Mouse (Mus musculus) embryonic stem cell, embryonic (primary cell): ENCODE measurements around the gene Man1c1.

Experiments
- CTCF ChIA-PET, 4 experiments: fragments of 300-600 bp in 2 of 4; fragments of 350-600 bp in 2 of 4; sonication (Branson Sonifier 250); formaldehyde crosslinking; loops; one replicate each; lab custom pipeline; 2022; ENCODE audit warnings: inconsistent platforms in 2 of 4; lab: Charles Lee
- POLR2A ChIA-PET, 4 experiments: fragments of 300-600 bp in 2 of 4; fragments of 350-600 bp in 2 of 4; sonication (Branson Sonifier 250); formaldehyde crosslinking; loops; one replicate each; lab custom pipeline; 2022; ENCODE audit warnings: antibody characterized with exemption in 4 of 4, inconsistent platforms in 1 of 4; lab: Charles Lee

Man1c1 gene

DNA sequence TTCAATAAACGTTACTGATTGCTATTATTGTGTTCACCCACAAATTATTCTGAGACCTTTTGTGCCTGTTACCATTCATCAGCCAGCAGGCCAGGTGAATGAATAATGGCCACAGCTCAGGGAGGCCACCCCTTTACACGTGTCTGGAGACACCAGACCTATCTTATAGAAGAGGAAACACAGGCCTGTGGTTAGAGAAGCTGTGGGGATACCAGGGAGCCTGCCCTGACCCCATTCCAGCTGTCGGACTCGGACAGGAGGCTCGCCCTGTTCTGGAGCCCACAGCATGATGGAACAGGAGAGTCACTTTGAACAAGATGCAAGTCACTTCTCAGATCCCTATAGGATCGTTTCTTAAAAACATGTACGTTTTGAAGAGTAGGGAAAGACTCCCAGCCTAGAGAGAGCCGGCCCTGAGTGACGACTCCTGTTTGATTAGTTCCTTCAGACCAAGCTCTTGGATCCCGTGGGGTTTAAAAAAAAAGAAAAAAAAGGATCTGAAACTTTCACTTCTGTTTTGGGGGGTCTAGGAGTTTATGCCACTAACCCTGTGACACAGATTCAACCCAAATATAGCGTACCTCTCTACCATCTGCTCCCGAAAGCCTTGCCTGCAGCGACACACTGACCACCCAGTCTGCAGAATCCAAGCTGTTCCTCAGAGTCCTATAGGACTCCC, 85.1 kb downstream of the Man1c1 start:
- POLR2A ChIA-PET: interaction anchor here in 2 of 4 experiments (1.2 to 1.6 kb wide), 3 partner anchors 15 to 34 kb away, joined by 3 to 4 read pairs (median 3); no protein-coding TSS in a partner anchor
- CTCF ChIA-PET: interaction anchor here (0.6 to 1.8 kb wide), 7 partner anchors 13 to 337 kb away, joined by 3 to 9 read pairs (median 3); no protein-coding TSS in a partner anchor

DNA sequence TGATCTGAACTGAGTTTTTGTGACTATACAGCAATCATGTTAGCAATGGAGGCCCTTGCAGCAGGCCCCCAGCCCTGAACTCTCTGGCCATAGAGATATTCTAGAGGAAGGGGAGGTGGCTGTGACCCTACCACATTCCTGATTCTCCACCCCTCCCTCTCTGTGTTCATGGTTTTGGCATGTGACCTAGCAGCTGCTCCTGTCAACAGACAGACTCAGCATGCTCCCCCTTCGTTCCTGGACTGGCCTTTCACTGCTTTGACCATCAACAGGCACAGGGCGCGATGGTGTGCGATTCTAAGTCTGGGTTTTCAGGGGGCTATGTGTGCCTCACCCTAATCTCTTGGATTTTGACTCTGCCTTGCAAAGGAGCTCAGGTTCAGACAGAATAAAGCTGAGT, 86.3 kb downstream of the Man1c1 start:
- ChIA-PET CTCF (interaction anchor here in 3 of 4 experiments (0.6 to 1.8 kb wide), 3 partner anchors 9 to 68 kb away, joined by 3 to 6 read pairs (median 4); no protein-coding TSS in a partner anchor), POLR2A (interaction anchor here in 1 of 4 experiments (0.7 to 1.2 kb wide), 3 partner anchors 26 to 194 kb away, joined by 3 to 8 read pairs (median 3); no protein-coding TSS in a partner anchor)

DNA sequence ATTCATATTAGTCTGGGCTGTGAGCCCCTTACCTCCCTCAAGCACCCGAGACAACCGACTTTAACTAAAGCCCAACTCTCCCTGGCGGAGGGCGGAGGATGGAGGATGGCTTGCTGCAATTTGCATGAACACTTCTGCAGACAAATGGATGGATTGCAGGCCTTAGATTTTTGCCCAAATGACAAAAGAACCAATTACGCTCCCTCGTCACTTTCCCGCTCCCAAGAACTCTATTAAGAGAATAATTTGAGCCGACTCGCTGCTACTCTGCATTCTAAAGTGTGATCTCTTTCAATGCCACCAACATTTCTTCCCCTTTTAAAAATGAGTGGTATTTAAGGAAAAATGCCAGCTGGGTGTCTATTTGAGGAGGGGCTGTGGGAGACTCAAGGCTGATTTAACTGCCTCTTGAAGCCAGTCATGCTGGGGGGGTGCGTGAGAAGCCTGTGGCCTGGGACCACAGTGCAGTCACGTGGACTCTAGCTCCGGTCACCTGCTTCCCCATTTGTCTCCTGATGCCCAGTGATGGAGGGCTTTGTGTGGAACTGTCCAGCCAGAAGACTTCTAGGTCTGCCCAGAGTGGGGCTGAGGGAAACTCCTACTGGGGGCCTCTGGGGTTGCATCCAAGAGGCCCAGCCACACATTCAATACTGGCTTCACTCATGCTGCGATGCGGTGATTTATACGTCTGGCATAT, 88.0 kb downstream of the Man1c1 start:
- ChIA-PET POLR2A (interaction anchor here in 3 of 4 experiments (0.7 to 1.6 kb wide), 4 partner anchors 9 to 639 kb away, joined by 3 to 5 read pairs (median 4); no protein-coding TSS in a partner anchor), CTCF (interaction anchor here in 3 of 4 experiments (0.6 to 1.2 kb wide), 5 partner anchors 10 to 1537 kb away, joined by 3 to 4 read pairs (median 3); no protein-coding TSS in a partner anchor)

DNA sequence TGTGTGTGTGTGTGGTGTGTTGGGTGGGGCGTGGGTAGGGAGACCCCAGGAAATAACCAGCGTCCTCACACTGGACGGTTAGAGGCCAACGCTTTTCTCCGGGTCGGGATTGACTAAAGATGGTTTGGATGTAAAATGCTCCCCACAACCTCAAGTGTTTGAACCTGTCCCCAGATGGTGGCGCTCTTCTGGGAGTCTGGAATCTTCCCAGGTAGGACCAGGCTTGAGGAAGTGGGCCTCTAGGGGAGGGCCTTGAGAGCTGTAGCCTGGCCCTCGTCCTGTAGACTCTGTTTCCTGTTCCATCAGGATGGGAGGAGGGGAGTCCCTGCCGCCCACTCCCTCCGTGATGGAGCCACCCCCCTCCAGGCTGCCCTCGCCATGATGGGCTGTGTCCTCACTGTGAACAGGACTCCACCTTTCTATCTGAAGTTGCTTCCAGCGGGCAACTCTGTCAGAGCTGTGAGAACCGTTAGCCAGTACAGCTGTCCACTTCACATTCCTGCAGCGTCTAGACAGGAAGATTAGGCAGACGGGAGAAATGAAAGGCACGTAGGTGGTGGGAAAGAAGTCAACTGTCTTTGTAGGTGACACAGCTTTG, 91.9 kb downstream of the Man1c1 start:
- POLR2A ChIA-PET: interaction anchor here in 2 of 4 experiments (0.7 to 1.4 kb wide), 2 partner anchors 40 to 85 kb away, joined by 4 read pairs; no protein-coding TSS in a partner anchor
- CTCF ChIA-PET: interaction anchor here (0.5 to 1.2 kb wide), 10 partner anchors 23 to 799 kb away, joined by 3 to 7 read pairs (median 3); no protein-coding TSS in a partner anchor

DNA sequence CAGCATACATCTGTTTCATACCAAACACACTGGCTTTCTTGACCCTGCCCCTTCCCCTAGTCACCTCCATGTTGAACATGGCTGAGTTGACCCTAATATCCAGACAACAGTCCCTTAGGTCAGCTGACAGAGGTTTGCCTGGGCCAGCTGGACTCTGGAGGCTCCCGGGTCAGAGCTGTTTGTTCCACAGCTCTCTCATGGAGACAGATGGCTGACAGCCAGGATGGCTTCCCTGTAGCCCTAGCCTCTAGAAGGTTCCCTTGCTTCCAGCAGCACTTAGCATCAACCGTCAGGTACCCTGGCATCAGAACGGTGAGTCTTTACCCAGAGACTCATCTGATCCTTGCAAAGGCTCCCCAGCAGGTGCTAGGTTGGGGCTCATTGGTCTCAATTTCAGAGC, 93.5 kb downstream of the Man1c1 start:
- POLR2A ChIA-PET: no interaction called here
- CTCF ChIA-PET: interaction anchor here in 1 of 4 experiments (0.6 kb wide), 1 partner anchor 91 kb away, joined by 3 read pairs; no protein-coding TSS in a partner anchor

DNA sequence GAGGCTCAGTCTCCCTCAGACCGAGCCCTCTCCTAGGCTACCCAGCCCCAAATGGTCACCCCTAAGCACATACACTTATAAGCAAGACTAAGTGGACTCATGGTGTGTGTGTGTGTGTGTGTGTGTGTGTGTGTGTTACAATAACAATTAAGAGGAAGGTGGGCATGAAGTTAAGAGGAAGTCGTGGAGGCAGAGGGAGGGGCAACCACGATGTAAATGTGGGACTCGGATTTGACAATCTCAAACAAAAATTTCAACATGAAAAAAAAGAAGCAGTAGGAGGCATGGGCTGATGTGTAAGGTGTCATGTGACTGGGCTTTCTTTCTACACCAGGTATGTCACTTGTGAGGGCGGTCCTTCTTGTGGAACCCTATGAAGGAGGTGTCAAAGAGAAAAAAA, 96.4 kb downstream of the Man1c1 start:
- POLR2A ChIA-PET: no interaction called here
- CTCF ChIA-PET: interaction anchor here in 1 of 4 experiments (0.7 kb wide), 1 partner anchor 186 kb away, joined by 3 read pairs; no protein-coding TSS in a partner anchor

DNA sequence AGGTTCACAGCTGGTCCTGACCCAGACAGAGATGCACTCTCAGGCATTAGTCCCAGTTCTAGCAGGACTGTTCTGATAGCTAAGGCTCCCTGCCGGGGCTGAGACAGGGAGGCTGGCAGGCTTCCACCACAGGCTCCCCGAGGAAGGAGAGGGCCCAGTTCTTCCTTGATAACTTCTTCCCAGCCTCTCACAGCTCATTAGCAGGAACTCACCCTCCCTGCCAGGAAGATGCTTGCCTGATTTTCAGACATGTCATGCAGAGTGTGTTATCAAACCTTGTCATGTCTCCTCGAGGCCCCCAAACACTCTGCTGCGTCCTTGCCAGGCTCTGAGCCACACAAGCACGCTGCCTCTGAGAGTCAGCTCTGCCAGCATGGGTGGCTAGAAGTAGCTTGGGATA, 98.0 kb downstream of the Man1c1 start:
- ChIA-PET POLR2A (interaction anchor here in 2 of 4 experiments (1.1 to 1.3 kb wide), 2 partner anchors 20 to 28 kb away, joined by 3 read pairs; no protein-coding TSS in a partner anchor), CTCF (interaction anchor here in 2 of 4 experiments (0.5 to 1.1 kb wide), 2 partner anchors 9 to 258 kb away, joined by 3 to 7 read pairs; no protein-coding TSS in a partner anchor)

DNA sequence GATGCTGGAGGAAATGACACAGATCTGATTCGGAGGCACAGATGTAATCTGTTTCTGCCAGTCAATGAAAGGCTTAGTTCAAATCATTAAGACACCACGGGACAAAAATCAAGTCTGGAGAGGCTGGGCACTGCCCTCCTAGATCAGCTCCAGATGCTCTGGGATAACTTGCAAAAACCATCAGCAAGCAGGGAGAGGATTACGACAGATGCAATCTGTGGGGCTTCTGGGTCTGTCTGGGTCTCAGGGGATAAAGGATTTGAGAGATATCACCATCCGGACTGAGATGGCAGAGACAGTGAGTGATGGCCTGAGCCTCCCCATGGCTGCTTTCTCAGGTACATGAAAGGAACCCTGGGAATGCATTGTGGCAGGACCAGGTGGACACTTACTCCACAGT, 99.6 kb downstream of the Man1c1 start:
- CTCF ChIA-PET: interaction anchor here in 1 of 4 experiments (0.9 kb wide), 1 partner anchor 49 kb away, joined by 3 read pairs; no protein-coding TSS in a partner anchor
- POLR2A ChIA-PET: interaction anchor here in 1 of 4 experiments (0.7 kb wide), 1 partner anchor 25 kb away, joined by 3 read pairs; no protein-coding TSS in a partner anchor

DNA sequence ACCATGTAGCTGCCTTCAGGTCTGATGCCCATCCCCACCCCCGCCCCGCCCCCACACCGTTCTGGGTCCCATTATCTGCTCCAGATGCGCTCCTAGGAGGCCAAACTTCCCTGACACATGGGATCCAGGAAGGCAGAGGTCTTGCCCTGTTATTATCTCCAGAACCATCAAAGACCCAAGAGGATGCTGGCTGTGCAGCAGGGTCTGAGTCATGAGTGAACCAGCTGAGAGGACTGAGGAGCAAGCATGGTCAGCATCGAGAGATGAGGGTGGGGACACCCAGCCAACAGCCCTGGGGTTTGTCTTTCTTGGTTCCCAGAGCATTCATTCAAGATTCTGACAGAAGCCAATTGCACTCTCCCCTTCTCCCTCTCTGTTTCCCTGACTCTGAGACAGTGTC, 100.5 kb downstream of the Man1c1 start:
- ChIA-PET POLR2A (interaction anchor here in 1 of 4 experiments (1.5 kb wide), 1 partner anchor 21 kb away, joined by 5 read pairs; no protein-coding TSS in a partner anchor), CTCF (interaction anchor here in 1 of 4 experiments (0.9 kb wide), 1 partner anchor 48 kb away, joined by 3 read pairs; no protein-coding TSS in a partner anchor)

DNA sequence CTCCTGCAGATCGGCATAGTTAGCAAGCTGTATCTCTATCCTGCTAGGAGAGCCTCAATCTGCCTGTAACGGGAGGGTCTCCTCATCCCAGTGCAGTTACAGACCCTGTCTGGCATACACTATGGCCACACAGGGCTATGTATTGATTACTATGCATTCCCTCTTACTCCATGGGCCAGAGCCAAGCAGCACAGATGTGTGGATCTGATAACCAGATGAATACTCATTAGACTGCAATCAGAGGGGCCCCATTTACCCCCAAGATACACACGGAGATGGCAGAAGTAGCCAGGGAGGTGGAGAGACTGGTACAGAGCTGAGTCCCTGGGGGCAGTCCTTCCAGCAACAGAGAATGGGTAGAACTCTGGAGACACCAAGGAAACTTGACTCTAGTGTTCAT, 101.5 kb downstream of the Man1c1 start:
- ChIA-PET POLR2A (interaction anchor here in 1 of 4 experiments (1.2 to 1.5 kb wide), 2 partner anchors 22 to 49 kb away, joined by 3 to 5 read pairs; no protein-coding TSS in a partner anchor), CTCF (no interaction called here)

DNA sequence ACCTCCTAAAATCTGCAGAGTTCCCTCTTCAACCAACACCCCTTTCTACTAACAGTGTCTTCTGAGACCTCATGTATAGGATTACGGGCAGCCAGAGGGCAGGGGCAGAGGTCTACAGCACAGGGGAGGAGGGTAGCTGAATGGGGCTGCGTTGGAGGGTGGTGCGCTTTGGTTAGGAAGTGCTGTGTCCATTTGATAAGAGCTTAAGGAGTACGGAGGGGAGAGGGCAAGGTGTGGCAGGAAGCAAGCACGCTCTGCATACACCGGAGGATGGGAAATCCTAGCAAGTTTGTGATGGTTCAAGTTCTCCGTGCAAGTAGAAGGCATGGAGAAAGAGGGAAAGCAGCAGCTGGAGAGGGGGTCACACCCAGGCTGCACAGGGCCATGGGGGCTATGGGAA, 102.1 kb downstream of the Man1c1 start:
- CTCF ChIA-PET: interaction anchor here in 2 of 4 experiments (0.6 to 1.5 kb wide), 2 partner anchors 32 to 1035 kb away, joined by 3 read pairs; no protein-coding TSS in a partner anchor
- POLR2A ChIA-PET: interaction anchor here in 2 of 4 experiments (0.6 to 1.5 kb wide), 4 partner anchors 23 to 183 kb away, joined by 3 to 5 read pairs (median 4); no protein-coding TSS in a partner anchor

DNA sequence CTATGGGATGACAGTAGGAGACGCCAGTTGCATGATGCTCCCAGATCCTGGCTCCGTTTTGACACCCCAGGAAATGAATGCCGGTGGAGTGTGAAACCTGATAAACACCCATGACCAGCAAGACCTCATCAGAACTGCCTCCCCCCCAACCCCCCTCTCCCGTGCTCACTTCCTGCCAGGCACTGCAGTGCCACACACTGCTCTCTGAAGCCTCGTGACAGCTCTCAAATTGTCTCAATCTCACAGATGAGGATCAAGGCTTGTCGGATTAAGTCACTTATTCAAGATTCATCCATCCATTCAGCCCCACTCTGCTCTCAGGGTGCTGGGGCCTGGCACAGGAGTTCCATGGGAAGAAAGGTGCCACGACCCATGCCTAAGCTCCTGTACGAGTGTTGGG, 102.7 kb downstream of the Man1c1 start:
- POLR2A ChIA-PET: interaction anchor here in 2 of 4 experiments (0.6 to 1.2 kb wide), 3 partner anchors 50 to 183 kb away, joined by 3 to 4 read pairs (median 3); no protein-coding TSS in a partner anchor

DNA sequence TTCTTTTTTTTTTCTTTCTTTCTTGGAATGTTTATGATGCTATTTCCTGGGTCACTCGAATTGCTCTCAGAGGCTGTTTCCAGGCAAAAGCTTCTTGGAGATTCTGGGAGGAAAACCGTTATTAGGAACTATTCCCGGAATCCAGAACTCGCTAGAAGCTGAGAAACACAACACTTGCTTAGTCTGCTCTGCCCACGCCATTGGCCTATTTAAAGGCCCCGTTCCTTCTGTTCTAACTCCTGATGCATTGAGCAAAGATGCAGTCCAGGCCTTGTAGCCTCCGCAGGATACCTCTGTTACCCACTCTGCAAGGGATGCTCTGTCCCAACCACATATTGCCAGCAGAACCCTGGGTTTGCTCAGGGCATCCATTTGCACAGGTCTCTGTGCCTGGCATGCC, 103.3 kb downstream of the Man1c1 start:
- POLR2A ChIA-PET: no interaction called here

More for the DNA sequence above, 102.7 kb downstream of the Man1c1 start:
- CTCF ChIA-PET: interaction anchor here in 1 of 4 experiments (1.5 kb wide), 1 partner anchor 32 kb away, joined by 3 read pairs; no protein-coding TSS in a partner anchor

DNA sequence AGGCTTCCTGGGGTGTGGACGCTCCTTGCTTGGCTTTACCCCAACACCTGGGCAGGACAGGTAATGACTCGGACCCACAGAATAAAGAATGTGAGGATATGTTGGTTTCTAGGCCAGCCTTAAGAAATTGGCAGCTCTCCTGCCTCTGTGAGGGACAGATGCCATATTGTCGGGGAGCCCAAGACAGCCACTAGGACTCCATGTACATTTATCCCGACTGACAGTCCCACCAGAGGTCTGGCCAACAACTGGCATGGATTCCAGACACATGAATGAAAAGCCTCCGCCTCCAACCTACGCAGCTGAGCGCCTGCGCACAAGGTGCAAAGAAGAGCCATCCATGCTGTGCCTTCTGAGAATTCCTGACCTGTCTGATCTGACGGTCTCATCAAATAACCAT, 104.0 kb downstream of the Man1c1 start:
- ChIA-PET CTCF (interaction anchor here in 1 of 4 experiments (0.6 kb wide), 1 partner anchor 35 kb away, joined by 3 read pairs; no protein-coding TSS in a partner anchor), POLR2A (no interaction called here)

More for the DNA sequence above, 103.3 kb downstream of the Man1c1 start:
- CTCF ChIA-PET: interaction anchor here in 2 of 4 experiments (0.6 to 1.5 kb wide), 2 partner anchors 31 to 59 kb away, joined by 3 to 5 read pairs; no protein-coding TSS in a partner anchor

DNA sequence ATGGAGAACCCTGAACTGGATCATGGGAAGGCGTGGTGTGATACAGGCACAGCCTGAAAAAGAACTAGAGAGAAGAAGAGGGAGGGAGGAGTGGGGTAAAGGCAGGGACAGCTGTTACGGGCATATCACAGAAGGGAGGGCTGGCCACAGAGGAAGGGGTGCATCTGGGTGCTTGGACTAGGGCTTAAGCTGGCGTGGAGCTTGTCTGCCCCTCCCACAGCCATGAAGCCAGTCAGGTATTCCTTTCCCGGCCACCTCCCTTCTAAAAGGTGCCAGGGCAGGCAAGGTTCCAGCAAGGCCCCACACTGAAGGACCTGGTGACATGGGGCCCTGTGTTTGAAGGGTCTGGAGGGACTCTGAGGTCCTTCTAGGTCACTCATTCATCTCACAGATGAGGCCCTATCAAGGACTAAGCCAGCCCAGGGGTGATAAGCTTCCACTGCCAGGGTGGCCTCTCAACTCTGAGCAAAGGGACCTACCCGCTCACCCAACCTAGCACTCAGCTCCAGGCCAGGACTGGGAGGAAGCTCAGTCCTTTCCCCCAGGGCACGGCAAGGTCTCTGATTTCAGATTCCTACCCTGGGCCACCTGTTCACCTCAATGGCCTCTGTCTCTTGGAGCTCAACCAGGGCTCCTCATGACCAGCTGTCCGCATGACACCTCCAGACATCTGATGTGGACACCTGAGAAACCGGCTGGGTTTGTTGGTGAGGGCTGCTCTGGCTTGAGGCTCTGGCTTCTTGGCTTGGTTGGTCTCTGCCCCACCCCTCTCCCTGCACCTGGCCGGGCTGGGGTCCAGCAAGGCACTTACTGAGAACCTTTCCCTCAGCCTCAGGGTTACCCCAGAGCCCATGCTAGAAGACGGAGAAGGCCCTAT, 107.0 kb downstream of the Man1c1 start:
- CTCF ChIA-PET: interaction anchor here in 1 of 4 experiments (1.0 kb wide), 1 partner anchor 27 kb away, joined by 4 read pairs; no protein-coding TSS in a partner anchor
- POLR2A ChIA-PET: interaction anchor here in 1 of 4 experiments (0.8 kb wide), 1 partner anchor 37 kb away, joined by 4 read pairs; no protein-coding TSS in a partner anchor

DNA sequence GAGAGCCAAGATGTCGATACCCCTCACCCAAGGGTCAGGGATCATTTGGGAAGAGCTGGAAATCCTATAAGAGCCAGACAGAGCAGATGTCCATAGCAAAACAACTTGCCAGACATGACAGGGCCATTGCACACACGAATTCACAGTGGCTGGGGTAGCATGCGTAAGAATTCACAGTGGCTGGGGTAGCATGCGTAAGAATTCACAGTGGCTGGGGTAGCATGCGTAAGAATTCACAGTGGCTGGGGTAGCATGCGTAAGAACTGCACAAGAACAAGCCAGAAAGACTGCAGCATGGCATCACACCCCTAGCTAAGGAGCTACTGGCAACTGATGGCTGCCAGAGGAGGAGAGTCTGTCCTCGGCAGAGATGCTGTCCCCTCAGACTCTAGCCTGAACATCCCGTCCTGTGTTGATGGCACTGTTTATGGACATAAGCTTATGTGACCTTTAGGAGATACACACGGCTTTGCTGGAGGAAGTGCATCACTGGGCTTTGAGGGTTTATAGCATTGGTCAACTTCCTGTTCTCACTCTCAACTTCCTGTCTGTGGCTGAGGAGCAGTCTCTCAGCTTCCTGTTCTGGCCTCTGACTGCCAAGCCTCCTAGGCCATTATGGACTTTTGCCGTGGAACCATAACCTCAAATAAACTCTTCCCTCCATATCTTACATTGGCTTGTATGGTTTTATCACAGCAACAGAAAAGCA, 109.2 kb downstream of the Man1c1 start:
- CTCF ChIA-PET: interaction anchor here in 3 of 4 experiments (0.6 to 1.3 kb wide), 5 partner anchors 52 to 390 kb away, joined by 3 to 4 read pairs (median 3); no protein-coding TSS in a partner anchor

More for the DNA sequence above, 109.2 kb downstream of the Man1c1 start:
- POLR2A ChIA-PET: interaction anchor here in 1 of 4 experiments (0.6 kb wide), 1 partner anchor 617 kb away, joined by 3 read pairs; no protein-coding TSS in a partner anchor
